Mouse (Mus musculus): ENCODE measurements around the gene Ap2m1. TPM values are rescaled to one million over a fixed set of nuclear protein-coding genes. Genes with fewer than 3 reads are reported as not detected.

Gene Ap2m1
- total RNA-seq, 2 experiments from 2014 or later: 121 to 146 TPM

GRCm38 (mm10) chr16:20591076-20591705 lies 55.9 kb downstream of the Ap2m1 start:
- no peak for DNase-seq (ENCODE audit: low spot score)

Other genes starting within 250 kb of the Ap2m1 start
- 10 to 100 TPM; 61.3 to 68.5 TPM for gene Parl, start 233.1 kb upstream of the Ap2m1 start, total RNA-seq (2021)
- gene Cyp2ab1, start 210.1 kb upstream of the Ap2m1 start, total RNA-seq (2021): under 1 TPM in 1 of 2 experiments, not detected in 1; 0.07 TPM
- 10 to 100 TPM; 54.0 to 56.5 TPM for gene Abcc5, start 109.1 kb upstream of the Ap2m1 start, total RNA-seq (2021)
- 10 to 100 TPM; 52.6 to 54.4 TPM for gene Eif2b5, start 36.7 kb upstream of the Ap2m1 start, total RNA-seq (2021)
- 10 to 100 TPM; 28.4 to 32.0 TPM for gene Dvl3, start 18.5 kb upstream of the Ap2m1 start, total RNA-seq (2021)
- gene Abcf3, start 13.1 kb downstream of the Ap2m1 start, total RNA-seq (2021): 10 to 100 TPM; 50.3 to 69.8 TPM
- under 1 TPM in 1 of 2 experiments, not detected in 1; 0.07 TPM for gene Vwa5b2, start 54.0 kb downstream of the Ap2m1 start, total RNA-seq (2021)
- 1 to 10 TPM; 3.7 to 4.1 TPM for gene Eef1akmt4, start 76.1 kb downstream of the Ap2m1 start, total RNA-seq (2021)
- gene Gm49333, start 76.1 kb downstream of the Ap2m1 start, total RNA-seq (2021): under 1 TPM; 0.11 to 0.17 TPM
- 10 to 100 TPM; 12.7 to 13.7 TPM for gene Alg3, start 76.3 kb downstream of the Ap2m1 start, total RNA-seq (2021)
- 1 to 10 TPM; 1.1 to 1.2 TPM for gene Camk2n2, start 85.8 kb downstream of the Ap2m1 start, total RNA-seq (2021)
- under 1 TPM in 1 of 2 experiments, not detected in 1; 0.41 TPM for gene Ece2, start 94.3 kb downstream of the Ap2m1 start, total RNA-seq (2021)
- gene Psmd2, start 116.2 kb downstream of the Ap2m1 start, total RNA-seq (2021): 100 to 1,000 TPM; 251 to 253 TPM
- 100 to 1,000 TPM; 426 to 438 TPM for gene Eif4g1, start 132.8 kb downstream of the Ap2m1 start, total RNA-seq (2021)
- gene Fam131a, start 157.8 kb downstream of the Ap2m1 start, total RNA-seq (2021): 10 to 100 TPM; 47.5 to 59.9 TPM
- 1 to 10 TPM; 7.8 to 9.5 TPM for gene Polr2h, start 182.2 kb downstream of the Ap2m1 start, total RNA-seq (2021)
- gene Clcn2, start 182.3 kb downstream of the Ap2m1 start, total RNA-seq (2021): 1 to 10 TPM in 1 of 2 experiments, under 1 TPM in 1; 0.64 to 1.1 TPM
- 1 to 10 TPM; 2.1 to 3.1 TPM for gene Chrd, start 197.6 kb downstream of the Ap2m1 start, total RNA-seq (2021)
- 10 to 100 TPM in 1 of 2 experiments, 1 to 10 TPM in 1; 6.2 to 10.4 TPM for gene Thpo, start 199.0 kb downstream of the Ap2m1 start, total RNA-seq (2021)